Mouse (Mus musculus) cerebellum, postnatal 10 days (tissue): ENCODE measurements at regions not wholly inside any gene's neighbourhood (a gene's known extent, or its start where the extent isn't known, plus 50 kb on each side); places are given as distances from the start of the nearest gene placed in this dataset.

Experiments
- DNase-seq, 2 experiments: peaks; one replicate each; pipeline ENCODE4 v3.0.0; 2021; ENCODE audit warnings: mixed read lengths in 2 of 2

DNA sequence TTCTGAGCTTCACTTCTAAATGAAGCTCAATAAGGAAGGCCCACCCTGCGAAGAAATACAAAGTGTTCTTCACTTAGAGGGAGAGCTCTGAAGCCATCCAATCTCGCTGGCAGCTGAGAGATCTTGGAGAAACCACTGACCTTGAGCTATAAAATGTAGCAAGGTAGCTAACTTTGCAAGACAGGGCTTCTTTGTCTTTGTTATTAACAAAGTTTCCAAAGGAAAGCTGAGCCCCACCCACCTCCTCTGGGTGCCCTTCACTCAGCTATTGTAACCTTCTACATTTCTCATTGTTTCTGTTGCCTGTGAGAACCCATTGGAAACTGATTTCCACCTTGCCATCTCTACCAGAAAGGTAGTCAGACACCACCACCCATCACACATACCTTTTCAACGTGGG, 57.2 kb upstream of the Usp9x start:
- no peak for DNase-seq

DNA sequence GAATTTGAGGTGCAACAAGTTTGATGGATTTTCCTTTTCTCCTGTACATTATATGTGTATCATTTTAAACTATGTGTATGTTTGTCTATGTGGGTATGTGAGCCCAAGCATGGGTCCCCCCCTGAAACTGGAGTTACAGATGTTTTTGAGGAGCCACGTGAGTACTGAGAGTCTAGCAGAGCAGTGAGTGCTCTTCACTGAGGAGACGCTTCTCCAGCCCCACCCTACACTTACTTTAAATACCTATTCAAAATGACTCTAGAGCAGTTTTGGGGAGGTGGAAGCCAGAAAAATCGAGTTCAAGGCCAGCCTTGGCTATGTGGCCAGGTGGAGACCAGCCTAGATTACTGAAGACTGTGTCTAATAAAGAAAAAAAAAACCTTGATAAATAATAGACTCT, 58.2 kb upstream of the Usp9x start:
- DNase-seq, result no peak

DNA sequence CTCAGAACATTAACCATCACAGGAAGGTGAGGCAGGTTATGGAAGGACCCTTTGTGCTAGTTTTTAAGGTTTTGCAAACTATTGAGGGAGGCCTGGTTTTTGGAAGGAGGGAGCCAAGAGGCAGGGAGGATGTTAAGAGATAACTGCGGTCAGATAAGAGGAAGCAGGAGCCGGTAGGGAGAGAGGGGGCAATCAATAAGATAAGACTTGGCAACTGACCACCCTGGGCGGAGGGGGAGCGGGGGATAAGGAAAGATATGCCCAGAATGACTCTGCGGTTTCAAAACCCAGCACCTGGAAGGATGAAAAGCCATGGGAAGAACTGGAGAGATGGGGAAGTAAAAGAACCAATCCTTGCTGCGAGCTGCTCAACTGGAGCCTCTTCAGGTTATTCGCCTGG, 80.5 kb upstream of the Usp9x start:
- no peak for DNase-seq

DNA sequence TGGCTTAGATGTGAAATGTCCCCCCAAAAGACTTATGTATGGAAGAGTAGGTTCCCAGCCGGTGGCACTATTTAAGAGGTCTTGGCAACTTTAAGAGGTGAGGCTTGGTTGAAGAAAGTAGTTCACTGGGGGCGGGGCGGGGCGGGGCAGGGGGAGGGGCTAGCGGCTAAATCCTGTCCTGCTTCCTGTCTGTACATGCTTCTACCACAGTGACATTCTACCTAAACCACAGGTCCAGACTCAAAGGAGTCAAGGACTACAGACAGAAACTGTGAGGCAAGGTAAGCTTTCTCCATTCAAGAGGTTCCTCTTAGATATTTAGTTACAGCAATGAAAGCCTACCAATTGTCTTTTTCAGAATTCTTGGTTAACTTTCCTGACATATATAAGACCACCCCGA, 93.6 kb upstream of the Usp9x start:
- DNase-seq, result no peak

DNA sequence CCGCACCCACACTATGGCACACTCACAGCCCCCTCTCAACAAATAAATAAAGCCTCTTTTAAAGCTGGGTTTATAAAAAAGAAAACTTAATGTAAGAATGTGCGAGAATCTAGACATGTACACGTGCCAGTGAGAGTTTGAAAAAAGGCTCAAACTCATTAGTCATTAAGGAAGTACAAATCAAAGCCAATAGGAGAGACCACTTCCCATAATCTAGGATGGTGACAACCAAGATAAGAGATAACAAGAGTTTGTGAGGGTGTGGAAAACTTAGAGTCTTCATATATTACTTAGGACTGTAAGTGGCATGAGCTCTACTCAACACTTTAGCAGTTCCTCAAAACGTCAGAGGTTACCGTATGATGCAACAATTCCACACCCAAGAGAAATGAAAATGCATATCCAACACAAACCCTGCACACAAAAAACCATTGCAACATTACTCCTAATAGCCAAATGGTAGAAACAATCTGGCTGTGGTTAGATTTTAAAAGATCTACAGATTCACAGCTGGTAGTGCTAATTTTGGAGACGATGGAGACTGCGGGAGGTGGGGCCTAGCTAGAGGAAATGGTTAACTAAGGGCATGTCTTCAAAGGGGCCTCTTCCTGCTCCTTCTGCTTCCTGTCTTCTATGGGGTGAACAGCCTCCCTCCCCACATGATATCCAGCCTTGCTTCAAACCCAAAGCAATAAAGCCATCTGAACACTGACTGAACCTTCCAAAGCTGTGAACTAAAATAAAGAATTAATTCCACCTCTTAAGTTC, 102.1 kb upstream of the Usp9x start:
- DNase-seq, result no peak

DNA sequence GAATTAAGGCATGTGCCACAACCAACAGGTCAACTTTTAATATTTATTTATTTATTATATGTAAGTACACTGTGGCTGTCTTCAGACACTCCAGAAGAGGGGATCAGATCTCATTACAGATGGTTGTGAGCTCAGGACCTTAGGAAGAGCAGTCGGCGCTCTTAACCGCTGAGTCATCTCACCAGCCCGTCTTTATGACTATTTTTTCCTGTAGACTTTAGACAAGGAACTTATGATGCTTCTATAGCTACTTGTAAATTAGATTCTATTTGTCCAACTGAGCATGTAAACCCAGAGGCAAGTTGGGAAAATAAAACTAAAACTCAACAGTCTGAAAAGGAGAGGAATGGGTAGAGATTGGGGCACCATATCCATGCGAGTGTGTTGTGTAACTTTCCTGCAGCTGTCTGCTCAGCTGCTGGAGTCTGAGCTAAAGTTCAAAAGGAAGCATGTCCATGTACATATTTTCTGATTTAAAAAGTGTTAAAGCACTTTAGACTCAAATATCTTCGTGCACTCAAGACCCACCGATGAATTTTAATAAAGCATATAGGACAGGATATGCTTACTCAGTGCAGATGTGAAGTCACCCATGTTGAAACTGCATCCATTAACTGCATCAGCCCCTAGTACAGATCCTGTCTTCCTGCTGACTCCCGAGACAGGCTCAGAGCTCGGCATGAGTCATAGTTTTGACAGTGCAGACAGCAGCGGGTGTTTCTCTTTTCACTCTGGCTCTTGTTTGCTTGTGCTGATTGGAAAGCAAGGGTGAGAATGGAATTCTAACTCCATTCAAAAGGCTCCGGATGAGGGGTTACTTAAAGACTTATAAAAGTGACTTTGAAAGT, 111.6 kb upstream of the Usp9x start:
- no peak for DNase-seq

DNA sequence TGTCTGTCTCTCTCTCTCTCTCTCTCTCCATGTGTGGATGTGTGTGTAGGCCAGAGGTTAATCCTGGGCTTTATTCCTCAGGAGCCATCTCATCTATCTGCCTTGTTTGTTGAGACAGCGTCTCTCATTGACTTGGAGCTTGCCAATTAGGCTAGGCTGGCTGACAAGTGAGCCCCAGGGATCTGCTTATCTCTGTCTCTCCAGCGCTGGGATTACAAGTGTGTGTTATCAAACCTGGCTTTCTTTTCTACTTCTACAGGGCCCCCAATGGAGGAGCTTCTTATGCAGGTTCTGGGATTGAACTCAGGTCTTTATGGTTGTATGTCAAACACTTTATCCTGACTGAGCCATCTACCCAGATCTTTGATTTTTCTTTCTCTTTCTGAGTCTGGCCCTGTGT, 112.4 kb upstream of the Usp9x start:
- DNase-seq, result no peak

DNA sequence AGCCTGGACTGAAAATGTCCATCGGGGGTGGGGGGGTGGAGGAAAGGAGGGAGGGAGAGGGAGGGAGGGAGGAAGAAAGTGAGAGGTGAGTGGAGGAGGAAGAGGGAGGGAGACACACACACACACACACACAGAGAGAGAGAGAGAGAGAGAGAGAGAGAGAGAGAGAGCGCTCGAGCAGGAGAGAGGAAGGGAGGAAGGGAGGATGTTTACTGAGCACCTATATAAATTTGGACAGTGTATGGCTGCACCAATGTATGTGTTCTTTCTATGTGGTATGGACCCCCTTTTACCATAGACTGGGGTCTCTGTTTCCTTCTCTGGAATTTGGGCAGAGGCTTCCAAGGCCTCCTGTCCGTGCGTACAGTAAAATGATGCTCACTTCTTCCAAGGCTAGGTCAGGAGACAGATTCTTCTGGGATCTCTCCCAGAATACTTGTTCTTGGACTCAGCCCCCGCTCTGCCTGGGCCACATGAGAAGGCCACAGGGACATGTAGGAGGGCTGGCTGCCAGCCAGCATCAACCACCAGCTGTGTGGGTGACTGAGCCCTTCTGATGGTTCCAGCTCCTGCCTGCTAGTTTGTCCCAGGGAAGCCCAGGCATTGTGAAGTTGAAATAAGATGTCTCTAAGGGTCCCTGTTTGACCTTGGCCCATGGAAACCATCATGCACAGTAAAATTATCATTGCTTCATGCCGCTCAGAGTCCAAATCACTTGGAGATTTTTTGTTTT, 120.2 kb upstream of the Usp9x start:
- peak in 1 of 2 experiments; percentile 11 for DNase-seq

DNA sequence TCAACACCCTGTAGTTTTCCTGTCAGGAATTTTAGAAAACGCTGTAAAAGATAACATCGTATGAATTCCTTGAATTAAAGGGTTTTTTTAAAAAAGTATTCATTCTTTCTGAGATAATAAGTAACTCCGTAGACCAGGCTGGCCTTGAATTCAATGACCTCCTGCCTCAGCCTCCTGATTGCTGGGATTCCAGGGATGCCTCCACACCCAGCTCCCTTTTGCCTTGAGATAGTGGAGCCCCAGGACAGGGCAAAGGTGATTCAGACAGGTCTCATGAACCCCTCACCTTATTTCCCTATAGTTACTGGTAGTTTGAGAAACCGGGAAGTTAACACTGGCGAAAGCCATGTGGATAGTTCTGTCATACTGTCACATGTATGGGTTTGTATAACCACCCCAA, 128.8 kb upstream of the Usp9x start:
- DNase-seq, result no peak

DNA sequence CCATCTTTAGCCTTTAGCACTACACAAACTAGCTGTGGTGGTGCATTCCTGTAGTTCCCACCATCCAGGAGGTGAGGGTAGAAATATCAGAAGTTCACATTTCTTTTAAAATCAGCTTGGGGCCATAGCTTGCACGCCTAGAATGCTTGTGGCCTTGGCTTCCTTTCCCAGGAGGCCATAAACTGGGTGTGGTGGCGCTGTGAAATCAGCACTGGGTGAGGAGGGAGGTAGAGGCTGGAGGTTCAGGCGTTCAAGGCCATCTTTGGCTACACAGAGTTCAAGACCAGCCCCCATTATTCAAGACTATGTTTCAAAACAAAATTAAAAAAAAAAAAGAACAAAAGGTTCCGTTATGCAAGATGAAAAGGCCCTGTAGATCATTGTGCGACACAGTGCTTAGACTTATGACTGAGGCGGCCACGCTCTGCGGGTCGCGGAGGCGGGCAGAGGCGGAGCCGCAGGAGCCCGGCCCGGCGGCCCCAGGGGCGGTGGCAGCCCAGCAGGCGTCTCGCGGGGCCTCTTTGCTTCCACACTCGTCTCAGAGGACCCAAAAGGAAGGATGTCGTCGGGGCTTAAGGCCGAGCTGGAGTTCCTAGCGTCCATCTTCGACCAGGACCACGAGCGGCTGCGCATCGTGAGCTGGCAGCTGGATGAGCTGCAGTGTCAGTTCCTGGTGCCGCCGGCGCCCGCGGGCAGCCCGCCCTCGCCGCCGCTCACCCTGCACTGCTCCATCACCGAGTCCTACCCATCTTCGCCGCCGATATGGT, 134.7 kb upstream of the Usp9x start:
- peak; percentile 44 to 58 for DNase-seq

DNA sequence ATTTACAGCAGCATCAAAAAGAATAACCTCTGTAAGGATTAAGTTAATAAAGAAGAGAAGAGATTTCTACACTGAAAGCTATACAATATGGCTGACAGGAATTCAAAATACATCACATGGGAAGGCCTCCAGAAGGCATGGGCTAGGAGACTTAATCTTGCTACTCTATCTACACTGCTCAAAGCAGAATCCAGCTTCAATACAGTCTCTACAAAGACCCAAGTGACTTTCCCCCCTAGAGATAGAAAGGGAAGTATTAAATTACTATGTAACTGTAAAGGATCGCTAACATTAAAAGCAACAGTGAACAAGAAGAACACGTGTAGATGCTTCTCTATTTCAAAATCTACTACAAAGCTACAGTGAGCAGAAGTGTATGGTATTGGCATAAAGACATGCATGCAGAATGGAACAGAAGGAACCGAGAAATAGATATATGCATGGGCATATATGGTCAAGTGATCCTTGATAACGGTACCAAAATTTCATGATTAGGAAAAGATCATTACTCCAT, 137.9 kb upstream of the Usp9x start:
- DNase-seq, result no peak

DNA sequence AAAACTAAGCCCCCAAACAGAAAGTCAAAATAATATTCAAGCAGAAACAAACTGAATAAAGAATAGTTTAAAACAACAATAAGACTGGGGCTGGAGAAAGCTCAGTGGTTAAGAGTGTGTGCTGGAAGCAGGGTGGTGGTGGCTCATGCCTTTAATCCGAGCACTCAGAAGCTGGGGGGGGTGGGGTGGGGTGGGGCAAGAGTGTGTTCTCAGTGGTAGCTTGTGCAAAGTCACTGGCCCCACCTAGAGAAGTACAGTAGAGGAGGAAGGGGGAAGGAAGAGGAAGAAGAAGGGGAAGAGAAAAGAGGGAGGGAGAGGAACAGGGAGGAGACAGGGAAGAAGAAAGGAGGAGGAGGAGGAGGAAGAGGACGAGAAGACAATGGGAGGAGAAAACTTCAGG, 141.1 kb upstream of the Usp9x start:
- DNase-seq, result no peak

DNA sequence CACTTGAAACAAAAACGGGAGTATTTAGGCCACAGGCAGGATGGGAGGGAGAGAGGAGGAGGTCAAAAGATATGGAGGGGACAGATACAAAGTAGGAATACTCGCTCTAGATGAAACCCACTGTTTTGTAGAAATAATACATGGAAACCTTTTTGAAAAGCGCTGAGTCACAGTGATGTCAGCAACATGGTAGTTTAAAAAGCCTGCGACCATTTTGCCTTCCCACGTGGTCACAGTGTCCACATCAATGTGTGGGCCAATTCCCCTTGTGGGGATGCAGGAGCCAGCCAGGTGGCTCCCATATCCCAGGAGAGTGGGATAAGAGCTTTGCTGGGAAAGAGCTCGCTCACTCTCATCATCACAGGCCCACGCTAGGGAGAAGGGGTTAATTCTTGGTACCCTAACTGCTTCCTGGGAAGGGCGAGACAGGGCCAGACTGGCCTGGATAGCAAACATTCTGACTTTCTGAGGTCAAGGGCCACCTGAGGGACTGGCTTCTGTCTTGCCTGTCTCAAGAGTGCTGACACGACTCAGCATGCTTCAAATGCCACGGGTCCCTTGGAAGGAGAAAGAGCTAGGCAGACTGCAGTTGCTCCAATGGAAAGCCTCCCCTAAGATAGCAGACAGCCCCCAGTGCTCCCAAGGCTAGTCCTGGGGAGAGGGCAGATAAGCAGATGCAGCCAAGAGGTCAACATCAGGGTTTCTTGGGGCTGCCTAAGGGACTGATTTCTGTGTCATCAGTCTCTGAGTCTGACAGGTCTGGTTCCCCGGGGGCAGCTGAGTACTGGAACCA, 143.3 kb upstream of the Usp9x start:
- peak in 1 of 2 experiments; percentile 7 for DNase-seq

DNA sequence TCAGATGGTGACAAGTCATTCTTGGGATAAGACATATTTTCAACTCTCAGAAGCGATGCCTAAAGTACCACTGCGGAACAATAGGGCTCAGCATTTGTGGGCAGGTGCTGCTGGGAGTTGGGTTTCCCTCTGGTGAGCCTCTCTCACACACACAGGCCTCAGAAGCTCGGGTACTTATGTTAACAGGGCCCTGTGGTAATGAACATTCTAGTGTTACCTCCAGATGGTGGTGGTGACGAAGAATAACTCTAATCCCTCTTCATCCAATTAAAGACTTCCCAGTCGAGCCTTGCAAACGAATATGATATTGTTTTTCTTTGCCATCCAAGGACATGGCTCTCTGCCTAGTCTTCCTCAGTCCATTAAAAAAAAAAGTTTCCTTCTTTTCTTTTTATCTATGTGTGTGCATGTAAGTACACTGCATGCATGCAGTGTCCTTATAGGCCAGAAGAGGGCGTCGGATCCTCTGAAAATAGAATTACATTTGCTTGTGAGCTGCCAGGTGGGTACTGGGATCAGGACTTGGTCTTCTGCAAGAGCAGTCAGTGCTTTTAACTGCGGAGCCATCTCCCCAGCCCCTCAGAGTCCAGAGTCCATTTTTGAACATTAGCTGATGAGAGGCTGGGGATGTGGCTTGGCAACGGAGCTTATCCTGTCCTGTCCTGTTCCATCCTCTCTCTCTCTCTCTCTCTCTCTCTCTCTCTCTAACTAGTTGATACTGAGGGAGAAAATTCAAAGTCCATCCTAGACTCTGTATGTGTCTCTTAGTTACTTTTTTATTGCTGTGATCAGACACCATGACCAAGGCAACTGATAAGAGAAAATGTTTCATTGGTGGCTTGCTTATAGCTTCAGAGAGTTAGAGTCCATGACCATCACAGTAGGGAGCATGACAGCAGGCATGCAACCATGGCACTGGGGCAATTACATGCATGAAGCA, 146.3 kb upstream of the Usp9x start:
- DNase-seq, result peak; percentile 10 to 20

DNA sequence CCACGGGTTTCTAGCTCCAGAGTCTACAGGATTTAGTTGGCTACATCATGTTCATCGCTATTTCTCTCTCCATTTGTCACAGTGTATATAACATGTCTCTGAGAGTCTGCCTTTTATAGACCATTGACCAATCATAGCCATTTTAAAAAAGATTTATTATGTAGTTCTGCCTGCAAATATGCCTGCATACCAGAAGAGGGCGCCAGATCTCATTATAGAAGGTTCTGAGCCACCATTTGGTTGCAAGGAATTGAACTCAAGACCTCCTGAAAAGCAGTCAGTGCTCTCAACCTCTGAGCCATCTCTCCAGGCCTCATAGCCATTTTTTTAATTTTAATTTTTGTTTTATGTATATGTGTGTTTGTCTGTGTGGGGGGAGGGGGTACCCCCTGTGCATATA, 151.7 kb upstream of the Usp9x start:
- DNase-seq, result no peak

DNA sequence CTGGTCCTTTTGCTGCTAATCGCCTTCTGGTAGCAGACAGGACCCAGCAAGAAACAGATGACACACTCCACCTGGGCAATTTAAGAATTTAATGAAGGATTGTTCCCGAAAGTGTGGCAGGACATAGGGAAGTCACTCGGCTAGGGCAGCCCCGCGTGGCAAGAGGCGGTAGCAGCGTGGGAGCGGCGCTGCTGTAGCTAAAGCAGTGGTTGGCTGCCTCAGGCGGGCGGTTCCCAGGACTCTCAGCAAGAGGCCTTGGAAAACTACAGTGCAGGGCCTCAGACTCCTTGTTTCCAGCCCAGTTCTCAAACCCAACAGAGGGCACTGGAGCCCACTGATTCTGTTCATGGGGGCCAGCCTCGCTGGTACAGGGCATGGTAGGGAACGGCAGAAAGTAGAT, 154.2 kb upstream of the Usp9x start:
- DNase-seq, result peak; percentile 27 to 28

DNA sequence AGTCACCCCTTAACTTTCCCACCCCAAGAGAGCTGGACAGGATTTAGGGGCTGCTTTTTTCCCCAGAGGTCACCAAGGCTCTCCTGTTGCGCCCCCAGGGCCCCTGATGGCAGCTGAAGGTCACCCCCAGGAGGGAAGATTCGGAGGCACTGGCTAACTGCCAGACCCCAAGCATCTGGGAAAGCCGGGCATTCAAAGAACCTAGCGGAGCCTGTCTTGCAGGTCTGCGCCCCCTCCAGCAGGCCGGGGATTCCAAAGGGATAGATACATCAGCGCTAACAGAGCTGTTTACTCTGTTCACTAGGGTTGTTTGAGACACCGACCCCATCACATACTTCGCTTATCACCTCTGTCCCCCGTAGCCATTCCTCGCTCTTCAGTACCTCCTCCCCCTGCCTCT, 154.6 kb upstream of the Usp9x start:
- peak; percentile 19 to 20 for DNase-seq

DNA sequence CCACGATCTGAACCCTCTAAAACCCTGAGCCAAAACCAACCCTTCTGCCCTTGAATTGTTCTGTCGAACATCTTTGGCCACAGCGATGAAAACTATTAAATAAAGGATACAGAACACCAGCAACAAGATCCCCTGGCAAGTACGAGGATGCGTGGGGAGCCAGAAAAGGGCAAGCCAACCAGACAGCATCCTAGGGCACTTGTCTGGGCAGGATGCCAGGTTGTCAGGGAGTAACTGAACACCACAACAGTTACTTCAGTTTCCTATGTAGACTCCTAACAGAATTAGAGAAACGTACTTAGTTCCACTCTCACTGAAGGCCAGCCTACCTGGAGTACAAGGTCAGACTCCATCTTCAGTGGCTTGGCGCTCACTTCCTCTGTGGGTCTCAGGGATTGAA, 138.4 kb upstream of the Med14 start:
- peak in 1 of 2 experiments; percentile 42 for DNase-seq

DNA sequence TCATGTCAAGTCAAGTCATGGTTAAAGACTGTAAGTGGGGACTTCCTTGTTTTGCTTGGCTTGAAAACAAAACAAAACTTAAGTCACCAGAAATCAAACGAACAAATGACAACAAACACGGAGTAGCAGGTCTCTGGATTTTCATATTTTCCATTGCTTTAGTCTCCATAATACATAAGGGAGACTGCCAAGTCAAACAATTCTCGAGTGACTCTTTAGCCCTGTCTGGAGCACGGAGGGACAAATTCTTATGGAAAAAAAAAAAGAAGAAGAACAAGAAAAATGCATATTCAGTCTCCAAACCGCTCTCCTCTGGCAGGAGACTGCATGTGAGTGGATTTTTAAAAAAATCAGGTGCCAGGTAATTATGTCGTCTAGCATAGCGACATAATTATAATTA, 129.6 kb upstream of the Med14 start:
- DNase-seq, result no peak

DNA sequence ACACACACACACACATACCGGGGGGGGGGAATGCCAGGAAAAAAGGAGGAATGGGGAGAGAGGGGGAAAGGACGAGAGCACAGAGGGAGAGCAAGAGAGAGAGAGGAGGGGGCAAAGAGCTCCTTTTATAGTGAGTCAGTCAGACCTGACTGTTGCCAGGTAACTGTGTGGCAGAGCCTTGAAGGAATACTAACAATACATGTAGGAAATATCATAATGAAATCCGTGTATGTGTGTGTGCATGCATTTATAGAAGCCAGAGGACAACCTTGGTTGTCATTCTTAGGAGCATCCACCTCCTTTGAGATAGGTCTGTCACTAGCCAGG, 127.6 kb upstream of the Med14 start:
- DNase-seq, result no peak
